Mouse (Mus musculus): Measurements from ENCODE around the gene Sox21.

Sox21 gene

GRCm38 (mm10) chr14:118225061-118225743 lies 11.6 kb downstream of the Sox21 start:
- DNase-seq = peak in 1 of 2 experiments; percentile 4

GRCm38 (mm10) chr14:118220885-118221284 lies 15.9 kb downstream of the Sox21 start:
- no peak for DNase-seq

- no peak for DNase-seq
Observed at GRCm38 (mm10) chr14:118216826-118217225, 20.0 kb downstream of the Sox21 start.

GRCm38 (mm10) chr14:118212188-118212804 lies 24.5 kb downstream of the Sox21 start:
- DNase-seq = no peak

- peak; percentile 79 to 82 for DNase-seq
Observed at GRCm38 (mm10) chr14:118209642-118210041, 27.2 kb downstream of the Sox21 start.

- no peak for DNase-seq
Observed at GRCm38 (mm10) chr14:118207347-118207746, 29.5 kb downstream of the Sox21 start.

GRCm38 (mm10) chr14:118203031-118203430 lies 33.8 kb downstream of the Sox21 start:
- peak in 1 of 2 experiments; percentile 33 for DNase-seq

GRCm38 (mm10) chr14:118202006-118202405 lies 34.8 kb downstream of the Sox21 start:
- no peak for DNase-seq

GRCm38 (mm10) chr14:118200731-118201130 lies 36.1 kb downstream of the Sox21 start:
- DNase-seq = no peak

GRCm38 (mm10) chr14:118197063-118197462 lies 39.8 kb downstream of the Sox21 start:
- DNase-seq = no peak

- no peak for DNase-seq
Observed at GRCm38 (mm10) chr14:118194219-118194914, 42.5 kb downstream of the Sox21 start.

GRCm38 (mm10) chr14:118193663-118194062 lies 43.2 kb downstream of the Sox21 start:
- DNase-seq = no peak

GRCm38 (mm10) chr14:118193001-118193628 lies 43.7 kb downstream of the Sox21 start:
- DNase-seq = no peak

- peak; percentile 73 to 81 for DNase-seq
Observed at GRCm38 (mm10) chr14:118191442-118191841, 45.4 kb downstream of the Sox21 start.

Data from cerebellum, postnatal 10 days (tissue).